Mouse (Mus musculus) hindbrain, embryonic 11.5 days (tissue): ENCODE results near the gene Bach2. TPM values are rescaled to one million over a fixed set of nuclear protein-coding genes. Genes with fewer than 3 reads are reported as not detected.

Source experiments
- ATAC-seq: fragments of 200-750 bp; cut with Nextera tagmentation; 2 replicates; pipeline ENCODE4 v1.8.0; 2017; ENCODE audit warnings: mild to moderate bottlenecking, moderate TSS enrichment, moderate library complexity; ENCODE audit not compliant: low FRiP score
- DNase-seq: peaks from one replicate; pipeline ENCODE4 v3.0.0-alpha.2; 2015; ENCODE audit warnings: low spot score
- H3K27ac ChIP-seq: fragments of 300-500 bp; sonication (generic); 2 replicates; pipeline ENCODE4 v1.5.1; 2014; ENCODE audit warnings: mild to moderate bottlenecking, low read depth, low read length
- H3K27me3 ChIP-seq: fragments of 300-500 bp; sonication (generic); 2 replicates; pipeline ENCODE4 v1.6.1; 2014; ENCODE audit warnings: mild to moderate bottlenecking, low read length, moderate library complexity, mixed read lengths; ENCODE audit not compliant: control insufficient read depth, insufficient read depth
- H3K36me3 ChIP-seq: fragments of 300-500 bp; sonication (generic); 2 replicates; pipeline ENCODE4 v1.6.1; 2014; ENCODE audit warnings: mild to moderate bottlenecking, low read length, moderate library complexity, mixed read lengths; ENCODE audit not compliant: control insufficient read depth, insufficient read depth
- H3K4me1 ChIP-seq: fragments of 300-500 bp; sonication (generic); replicated peaks from 2 replicates; pipeline ENCODE4 v1.6.1; 2014; ENCODE audit warnings: low read length, mixed read lengths; ENCODE audit not compliant: control insufficient read depth, insufficient read depth
- H3K4me2 ChIP-seq: fragments of 300-500 bp; sonication (generic); replicated peaks from 2 replicates; pipeline ENCODE4 v1.6.1; 2014; ENCODE audit warnings: mild to moderate bottlenecking, low read depth, low read length
- H3K4me3 ChIP-seq: fragments of 300-500 bp; sonication (generic); 2 replicates; pipeline ENCODE4 v1.5.1; 2014; ENCODE audit warnings: low read depth, low read length
- H3K9ac ChIP-seq: fragments of 300-500 bp; sonication (generic); 2 replicates; pipeline ENCODE4 v1.6.1; 2014; ENCODE audit warnings: low read depth, low read length
- H3K9me3 ChIP-seq: fragments of 300-500 bp; sonication (generic); 2 replicates; pipeline ENCODE4 v1.6.1; 2016; ENCODE audit warnings: low read length; ENCODE audit not compliant: control insufficient read depth
- WGBS: fragments of 180-500 bp; shearing (Covaris S2); extraction: QIAGEN DNeasy Blood & Tissue Kit; methylation state at CpG from one replicate; pipeline ENCODE4 v1.1.7; 2014; 5-methylcytosine and 5-hydroxymethylcytosine counted together
- polyA plus RNA-seq: library from polyadenylated mRNA; unstranded; fragments of >200 nt; fragmentation: Nextera tagmentation; extraction: Ambion mirVana; gene quantifications from 2 replicates; pipeline ENCODE4 v1.2.1, GENCODE M21; 2014

Gene Bach2
- polyA plus RNA-seq, 1 experiment from 2014 or later, result 23.9 TPM

- Histone ChIP-seq H3K4me2 (no peak overlapping the region; the same call in 1 of the 2 replicates), H3K27ac (no peak overlapping the region), H3K4me3 (no peak overlapping the region), H3K9ac (no peak overlapping the region), H3K9me3 (no peaks in the 10 kb centered on the region), H3K4me1 (peaks cover 19% of the 10 kb centered on the region), H3K36me3 (no peaks in the 10 kb centered on the region), H3K27me3 (no peaks in the 10 kb centered on the region)
- no peak for ATAC-seq
- WGBS, result 31% methylated on average over 10 of the region's 10 CpGs
- DNase-seq, result peak; percentile 53
Measured at GRCm38 (mm10) chr4:32243458-32243857, 4.9 kb downstream of the Bach2 start.

GRCm38 (mm10) chr4:32244092-32244745, 5.6 kb downstream of the Bach2 start:
- H3K4me2 ChIP-seq, result no peak overlapping the region
- no peak overlapping the region for H3K4me3 ChIP-seq
- ATAC-seq, result no peak
- 47% methylated on average over 18 of the region's 18 CpGs for WGBS
- no peaks in the 10 kb centered on the region for H3K9me3 ChIP-seq
- peak; percentile 47 for DNase-seq
- H3K27me3 ChIP-seq, result no peaks in the 10 kb centered on the region
- H3K9ac ChIP-seq, result 0 out of 2 replicates have a peak overlapping the region, but pooled peaks have one; percentile 1
- peaks cover 19% of the 10 kb centered on the region for H3K4me1 ChIP-seq
- peak overlapping the region; percentile 43; the same call in 1 of the 2 replicates for H3K27ac ChIP-seq
- no peaks in the 10 kb centered on the region for H3K36me3 ChIP-seq

GRCm38 (mm10) chr4:32245586-32245985, 7.0 kb downstream of the Bach2 start:
- WGBS, result 94% methylated on average over 6 of the region's 6 CpGs
- no peaks in the 10 kb centered on the region for H3K27me3 ChIP-seq
- ATAC-seq (no peak), DNase-seq (no peak)
- no peak overlapping the region for H3K4me2 ChIP-seq
- no peaks in the 10 kb centered on the region for H3K9me3 ChIP-seq
- H3K9ac ChIP-seq, result no peak overlapping the region
- H3K4me1 ChIP-seq, result peaks cover 28% of the 10 kb centered on the region
- H3K36me3 ChIP-seq, result no peaks in the 10 kb centered on the region
- H3K27ac ChIP-seq, result no peak overlapping the region
- no peak overlapping the region for H3K4me3 ChIP-seq

- H3K27me3 ChIP-seq, result no peaks in the 10 kb centered on the region
- 89% methylated on average over 6 of the region's 6 CpGs for WGBS
- no peak overlapping the region for H3K27ac ChIP-seq
- ATAC-seq (no peak), DNase-seq (no peak)
- H3K4me3 ChIP-seq, result no peak overlapping the region
- H3K36me3 ChIP-seq, result no peaks in the 10 kb centered on the region
- no peak overlapping the region for H3K4me2 ChIP-seq
- peaks cover 33% of the 10 kb centered on the region for H3K4me1 ChIP-seq
- H3K9me3 ChIP-seq, result no peaks in the 10 kb centered on the region
- H3K9ac ChIP-seq, result no peak overlapping the region
Measured at GRCm38 (mm10) chr4:32246020-32246419, 7.4 kb downstream of the Bach2 start.

GRCm38 (mm10) chr4:32246801-32247200, 8.2 kb downstream of the Bach2 start:
- Histone ChIP-seq H3K4me1 (peaks cover 29% of the 10 kb centered on the region), H3K27ac (no peak overlapping the region), H3K4me2 (no peak overlapping the region), H3K27me3 (no peaks in the 10 kb centered on the region), H3K36me3 (no peaks in the 10 kb centered on the region), H3K9ac (no peak overlapping the region), H3K9me3 (no peaks in the 10 kb centered on the region), H3K4me3 (no peak overlapping the region)
- DNase-seq, result no peak
- no peak for ATAC-seq
- WGBS, result 32% methylated on average over 7 of the region's 7 CpGs

GRCm38 (mm10) chr4:32247463-32248113, 9.0 kb downstream of the Bach2 start:
- H3K4me1 ChIP-seq, result peaks cover 24% of the 10 kb centered on the region
- no peaks in the 10 kb centered on the region for H3K27me3 ChIP-seq
- no peaks in the 10 kb centered on the region for H3K9me3 ChIP-seq
- no peak overlapping the region for H3K4me3 ChIP-seq
- H3K27ac ChIP-seq, result no peak overlapping the region
- H3K4me2 ChIP-seq, result no peak overlapping the region
- ATAC-seq, result no peak
- no peak overlapping the region for H3K9ac ChIP-seq
- no peaks in the 10 kb centered on the region for H3K36me3 ChIP-seq
- no peak for DNase-seq
- WGBS, result 74% methylated on average over 11 of the region's 11 CpGs

GRCm38 (mm10) chr4:32248236-32248635, 9.6 kb downstream of the Bach2 start:
- Histone ChIP-seq H3K4me3 (no peak overlapping the region), H3K36me3 (no peaks in the 10 kb centered on the region), H3K9me3 (no peaks in the 10 kb centered on the region), H3K27ac (no peak overlapping the region), H3K4me2 (no peak overlapping the region), H3K27me3 (no peaks in the 10 kb centered on the region), H3K9ac (no peak overlapping the region), H3K4me1 (peaks cover 21% of the 10 kb centered on the region)
- DNase-seq (peak; percentile 84), ATAC-seq (no peak)
- 32% methylated on average over 6 of the region's 6 CpGs for WGBS

- no peak for ATAC-seq
- Histone ChIP-seq H3K9ac (no peak overlapping the region), H3K9me3 (no peaks in the 10 kb centered on the region), H3K27ac (no peak overlapping the region), H3K4me3 (no peak overlapping the region), H3K4me1 (peaks cover 17% of the 10 kb centered on the region), H3K36me3 (no peaks in the 10 kb centered on the region), H3K4me2 (no peak overlapping the region), H3K27me3 (no peaks in the 10 kb centered on the region)
- DNase-seq, result no peak
- WGBS, result 68% methylated on average over 9 of the region's 9 CpGs
Measured at GRCm38 (mm10) chr4:32248990-32249393, 10.4 kb downstream of the Bach2 start.
